Mouse (Mus musculus) bone marrow macrophage, adult 2 months (primary cell): ENCODE results near the gene Skida1.

ENCODE experiments used
- CTCF ChIP-seq: IDR thresholded peaks from 2 replicates; pipeline ENCODE4 v1.5.1; 2012; ENCODE audit warnings: low read depth, mild to moderate bottlenecking, low read length, moderate library complexity
- POLR2A ChIP-seq: IDR thresholded peaks from 2 replicates; pipeline ENCODE4 v1.6.1; 2012; ENCODE audit warnings: mild to moderate bottlenecking, low read depth, low read length, borderline replicate concordance

- TF ChIP-seq POLR2A: no peak
- TF ChIP-seq CTCF: no peak
Measured at GRCm38 (mm10) chr2:18002306-18002705, 46.5 kb downstream of the Skida1 start.
